Mouse (Mus musculus): Measurements from ENCODE around the gene Myadm.

DNA sequence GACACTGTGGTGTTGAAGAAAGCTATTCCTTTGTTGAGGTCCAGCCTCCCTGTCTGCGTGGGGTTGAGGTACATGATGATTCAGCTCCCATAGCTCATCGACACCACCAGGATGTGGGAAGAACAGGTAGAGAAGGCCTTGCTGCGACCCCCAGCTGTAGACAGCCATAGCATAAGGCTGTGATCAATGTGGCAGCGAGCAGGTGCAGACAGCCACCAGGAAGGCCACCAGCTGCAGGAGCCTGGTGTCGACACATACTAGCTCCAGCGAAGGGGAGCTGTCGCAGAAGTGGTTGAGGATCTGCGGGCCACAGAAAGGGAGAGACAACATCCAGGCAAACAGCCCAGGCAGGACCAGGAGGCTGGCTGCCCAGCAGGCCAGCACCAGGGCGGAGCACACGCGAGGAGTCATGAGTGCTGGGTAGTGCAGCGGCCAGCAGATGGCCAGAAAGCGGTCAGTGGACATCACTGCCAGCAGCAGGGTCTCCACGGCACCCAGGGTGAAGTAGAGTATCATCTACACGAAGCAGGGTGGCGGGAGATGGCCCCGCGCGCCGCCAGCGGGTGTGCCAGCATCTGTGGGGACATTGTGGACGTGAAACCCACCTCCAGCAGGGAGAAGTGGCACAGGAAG lies 24.4 kb upstream of the Myadm start:
- peak; percentile 12; the same call in 1 of the 2 replicates for TF ChIP-seq CTCF (IDR thresholded peaks at IDR 0.05; ENCODE audit: low read depth)
- no peak for TF ChIP-seq EP300 (IDR thresholded peaks at IDR 0.05; ENCODE audit: low read depth)

Data from liver, embryonic 14.5 days (tissue).